Mouse (Mus musculus) megakaryocyte, embryonic 14.5 days (primary cell): Measurements from ENCODE around the gene Tacc2. TPM values are rescaled to one million over a fixed set of nuclear protein-coding genes. Genes with fewer than 3 reads are reported as not detected.
"Not testable (repeated sequence)": the region's sequence is repeated elsewhere in the genome, so short reads cannot be mapped to it uniquely, and the experiment has no call there.

Experiments
- H3K27me3 ChIP-seq: replicated peaks from 2 replicates; pipeline ENCODE3; 2012; ENCODE audit warnings: inconsistent platforms
- H3K36me3 ChIP-seq: replicated peaks from 2 replicates; pipeline ENCODE3; 2012; ENCODE audit warnings: low read length, inconsistent platforms, mixed read lengths
- H3K4me1 ChIP-seq: 2 replicates; pipeline ENCODE4 v1.6.1; 2012; ENCODE audit warnings: inconsistent platforms
- H3K4me3 ChIP-seq: replicated peaks from 2 replicates; pipeline ENCODE3; 2012; ENCODE audit warnings: moderate library complexity, mild to moderate bottlenecking, inconsistent platforms
- H3K9me3 ChIP-seq: 2 replicates; pipeline ENCODE4 v1.6.1; 2012; ENCODE audit warnings: inconsistent platforms
- FLI1 ChIP-seq: IDR thresholded peaks from 2 replicates; pipeline ENCODE4 v1.6.1; 2012; ENCODE audit warnings: low read length, inconsistent platforms, mixed read lengths
- GATA1 ChIP-seq: IDR thresholded peaks from 3 replicates; pipeline ENCODE4 v1.6.1; 2012; ENCODE audit warnings: mixed read lengths, low read length, inconsistent platforms, borderline replicate concordance
- polyA plus RNA-seq: library from polyadenylated mRNA; stranded (reverse); fragments of >175 nt; gene quantifications from 2 replicates; pipeline ENCODE4 v1.2.3, GENCODE M21; 2012; ENCODE audit warnings: low replicate concordance; ENCODE audit not compliant: insufficient read depth

Gene Tacc2
- polyA plus RNA-seq, 1 experiment, result 3.2 TPM

DNA sequence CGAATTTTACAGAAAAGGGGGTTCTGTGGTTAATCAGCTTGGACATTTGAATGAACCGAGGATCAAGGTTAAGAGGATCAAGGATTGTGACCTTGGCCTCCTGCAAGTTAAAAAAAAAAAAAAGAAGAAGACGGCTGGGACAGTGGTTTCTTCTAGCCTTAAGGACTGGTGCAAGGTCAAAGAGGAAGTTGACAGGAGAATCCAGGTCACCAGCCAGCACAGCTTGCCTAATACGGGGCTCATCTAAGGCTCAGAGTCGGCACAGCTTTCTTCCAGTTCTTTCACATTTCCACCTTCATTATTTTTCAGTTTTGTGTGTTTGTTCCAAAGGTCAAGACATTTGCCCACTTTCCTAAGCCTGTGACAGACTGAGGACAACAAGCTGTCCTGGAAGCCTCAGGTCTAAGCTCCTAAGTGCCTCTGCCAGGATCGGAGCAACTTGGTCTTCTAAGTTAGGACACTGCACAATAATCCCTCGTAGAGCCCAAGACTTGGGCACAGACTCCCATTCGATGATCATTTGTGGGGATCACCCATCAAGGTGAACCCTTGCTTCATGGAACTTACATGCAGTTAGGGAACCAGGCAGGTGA lies 13.7 kb downstream of the Tacc2 start:
- TF ChIP-seq GATA1, result no peak
- no peak for TF ChIP-seq FLI1
- Histone ChIP-seq H3K4me3 (no peak overlapping the region), H3K4me1 (no peaks in the 10 kb centered on the region), H3K27me3 (peaks cover 21% of the 10 kb centered on the region), H3K9me3 (peaks cover 15% of the 10 kb centered on the region), H3K36me3 (no peaks in the 10 kb centered on the region)

DNA sequence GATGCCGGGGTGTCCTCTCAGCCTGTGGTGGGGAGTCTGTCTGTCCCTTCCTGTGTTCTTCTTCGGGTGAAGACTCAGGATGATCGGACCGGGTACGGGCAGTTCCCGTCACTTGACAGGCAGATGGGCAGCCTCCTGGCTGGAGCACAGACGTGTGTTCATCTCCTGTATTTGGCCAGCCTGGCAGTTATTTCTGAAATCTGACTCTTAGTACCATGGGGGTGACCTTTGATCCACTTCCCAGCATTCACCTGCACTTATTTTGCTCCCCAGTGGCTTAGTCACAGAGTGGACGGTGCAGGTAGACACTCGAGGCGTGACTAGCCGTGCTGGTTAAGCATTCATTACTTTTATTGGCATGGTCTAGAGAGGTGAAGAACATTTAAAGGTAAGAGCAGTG lies 15.7 kb downstream of the Tacc2 start:
- not testable (repeated sequence) for H3K4me1 ChIP-seq, H3K36me3 ChIP-seq, H3K9me3 ChIP-seq

GRCm38 (mm10) chr7:130593375-130594239 lies 16.4 kb downstream of the Tacc2 start:
- not testable (repeated sequence) for H3K4me1 ChIP-seq, H3K9me3 ChIP-seq, H3K4me3 ChIP-seq, H3K36me3 ChIP-seq
- H3K27me3 ChIP-seq, result peaks cover 30% of the 10 kb centered on the region

More for the DNA sequence above, 15.7 kb downstream of the Tacc2 start:
- not testable (repeated sequence) for H3K4me3 ChIP-seq
- H3K27me3 ChIP-seq, result peaks cover 24% of the 10 kb centered on the region

- H3K4me3 ChIP-seq, H3K9me3 ChIP-seq, H3K4me1 ChIP-seq, H3K36me3 ChIP-seq: not testable (repeated sequence)
- peaks cover 25% of the 10 kb centered on the region for H3K27me3 ChIP-seq
Observed at GRCm38 (mm10) chr7:130596079-130596855, 19.0 kb downstream of the Tacc2 start.

GRCm38 (mm10) chr7:130597546-130597945 lies 20.3 kb downstream of the Tacc2 start:
- TF ChIP-seq FLI1, result no peak
- no peak for TF ChIP-seq GATA1
- H3K4me3 ChIP-seq, result no peak overlapping the region
- H3K36me3 ChIP-seq, result no peaks in the 10 kb centered on the region
- H3K27me3 ChIP-seq, result peaks cover 33% of the 10 kb centered on the region
- no peaks in the 10 kb centered on the region for H3K4me1 ChIP-seq
- no peaks in the 10 kb centered on the region for H3K9me3 ChIP-seq

- Histone ChIP-seq H3K9me3 (no peaks in the 10 kb centered on the region), H3K27me3 (peaks cover 45% of the 10 kb centered on the region), H3K4me3 (no peak overlapping the region), H3K36me3 (no peaks in the 10 kb centered on the region), H3K4me1 (no peaks in the 10 kb centered on the region)
- no peak for TF ChIP-seq GATA1
- no peak for TF ChIP-seq FLI1
Observed at GRCm38 (mm10) chr7:130600074-130600473, 22.8 kb downstream of the Tacc2 start.

DNA sequence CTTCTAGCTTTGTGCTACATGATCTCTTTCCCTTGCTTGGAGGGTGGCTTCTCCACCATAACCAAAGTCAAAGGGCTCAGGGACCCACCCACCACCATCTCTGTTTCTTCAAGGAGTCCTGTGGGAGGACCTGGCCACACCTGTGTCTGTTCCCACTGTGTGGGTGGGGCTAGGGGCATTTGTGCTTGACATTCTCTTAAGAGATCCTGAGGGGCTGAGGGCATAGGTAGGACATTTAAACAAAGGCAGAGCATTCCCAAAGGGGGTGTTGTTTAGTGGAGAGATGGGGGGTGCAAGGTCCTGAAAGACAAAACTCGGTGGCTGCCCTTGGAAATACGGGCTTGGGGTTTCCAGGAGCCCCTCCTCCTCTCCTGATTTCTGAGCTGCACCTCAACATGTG lies 23.3 kb downstream of the Tacc2 start:
- TF ChIP-seq FLI1 (no peak), GATA1 (no peak)
- H3K36me3 ChIP-seq, result no peaks in the 10 kb centered on the region
- H3K4me3 ChIP-seq, result no peak overlapping the region
- peaks cover 47% of the 10 kb centered on the region for H3K27me3 ChIP-seq
- H3K4me1 ChIP-seq, result no peaks in the 10 kb centered on the region
- no peaks in the 10 kb centered on the region for H3K9me3 ChIP-seq

DNA sequence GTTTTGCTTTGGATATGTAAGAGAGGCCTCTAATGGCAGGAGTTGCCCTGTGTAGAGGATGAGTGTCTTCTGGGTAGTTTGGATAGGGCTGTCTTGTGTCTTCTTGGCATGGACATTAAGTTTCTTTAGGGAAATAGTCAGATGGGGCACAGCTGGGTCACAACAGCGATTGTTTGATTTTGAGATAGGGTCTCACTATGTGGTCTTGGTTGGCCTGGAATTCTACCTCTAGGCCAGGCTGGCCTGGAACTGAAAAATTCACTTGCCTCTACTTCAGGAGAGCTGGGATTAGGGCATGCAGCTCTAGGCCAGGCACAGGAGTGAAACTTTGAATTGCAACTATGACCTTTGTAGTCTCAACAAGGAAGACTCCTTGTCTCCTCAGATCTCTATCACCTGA lies 25.6 kb downstream of the Tacc2 start:
- Histone ChIP-seq H3K27me3 (peaks cover 44% of the 10 kb centered on the region), H3K4me3 (no peak overlapping the region), H3K36me3 (no peaks in the 10 kb centered on the region), H3K9me3 (no peaks in the 10 kb centered on the region), H3K4me1 (no peaks in the 10 kb centered on the region)
- no peak for TF ChIP-seq GATA1
- no peak for TF ChIP-seq FLI1

DNA sequence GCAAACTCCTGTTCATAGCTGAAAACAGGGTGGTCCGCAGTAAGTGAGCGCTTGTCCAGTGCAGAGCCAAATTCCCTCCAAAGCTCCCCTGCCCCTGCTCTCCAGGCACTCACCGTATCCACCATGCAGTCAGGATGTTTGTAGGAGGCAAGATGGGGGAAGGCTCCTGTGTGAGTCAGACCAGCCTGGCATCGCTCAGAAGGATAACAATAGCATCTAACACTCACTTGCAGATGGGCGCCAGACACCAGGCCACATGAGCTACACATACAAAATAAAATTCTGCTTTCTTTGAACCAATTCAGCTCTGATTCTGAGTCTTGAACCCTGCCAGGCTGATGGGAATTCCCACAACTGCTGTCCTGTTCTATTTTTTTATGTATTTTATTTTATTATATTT lies 26.3 kb downstream of the Tacc2 start:
- Histone ChIP-seq H3K4me3 (no peak overlapping the region), H3K36me3 (no peaks in the 10 kb centered on the region), H3K4me1 (no peaks in the 10 kb centered on the region), H3K27me3 (peaks cover 40% of the 10 kb centered on the region), H3K9me3 (no peaks in the 10 kb centered on the region)
- TF ChIP-seq FLI1, result no peak
- no peak for TF ChIP-seq GATA1

- Histone ChIP-seq H3K36me3 (no peaks in the 10 kb centered on the region), H3K9me3 (no peaks in the 10 kb centered on the region), H3K4me3 (no peak overlapping the region), H3K27me3 (peaks cover 39% of the 10 kb centered on the region), H3K4me1 (no peaks in the 10 kb centered on the region)
- TF ChIP-seq GATA1, result no peak
- TF ChIP-seq FLI1, result no peak
Observed at GRCm38 (mm10) chr7:130604390-130604789, 27.2 kb downstream of the Tacc2 start.
